Mouse (Mus musculus): Measurements from ENCODE around the gene E030025P04Rik.

DNA sequence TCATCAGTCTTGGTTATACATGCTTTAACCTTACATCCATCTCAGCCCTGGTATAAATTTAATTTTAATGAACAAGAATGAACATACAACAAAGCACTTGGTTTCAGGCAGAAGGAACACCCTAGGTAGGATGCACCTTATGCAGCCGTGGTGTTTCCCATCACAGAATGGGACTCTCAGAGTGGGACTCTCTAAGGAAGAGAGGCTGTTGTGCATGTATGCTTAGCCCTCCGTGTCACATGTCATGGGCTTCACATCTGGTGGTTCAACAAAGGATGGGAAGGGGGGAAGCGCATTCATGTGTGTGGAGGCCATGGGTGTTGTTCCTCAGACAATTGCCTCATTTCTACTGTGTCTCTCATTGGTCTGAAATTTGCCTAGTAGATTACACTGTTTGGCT is 40.8 kb downstream of the E030025P04Rik start:
- no peak for TF ChIP-seq CTCF (IDR thresholded peaks at IDR 0.05; ENCODE audit: borderline replicate concordance, insufficient read depth, low read depth, low read length)
- no peak for TF ChIP-seq POLR2A (IDR thresholded peaks at IDR 0.05; ENCODE audit: borderline replicate concordance, insufficient read depth, low read length)
